Mouse (Mus musculus) CH12.LX (cell line): Measurements from ENCODE around the gene 9130213A22Rik. TPM values are rescaled to one million over a fixed set of nuclear protein-coding genes. Genes with fewer than 3 reads are reported as not detected.

Source experiments
- DNase-seq: peaks from one replicate; pipeline ENCODE4 v3.0.0-alpha.2; 2013; ENCODE audit errors: extremely low read depth
- H3K27ac ChIP-seq: 2 replicates; pipeline ENCODE4 v1.5.1; 2012; ENCODE audit warnings: low read depth, mild to moderate bottlenecking, control low read depth, moderate library complexity; ENCODE audit not compliant: insufficient read depth
- H3K27me3 ChIP-seq: replicated peaks from 2 replicates; pipeline ENCODE3; 2012; ENCODE audit warnings: inconsistent platforms
- H3K36me3 ChIP-seq, 2 experiments: replicated peaks in 1 of 2; 2 replicates each; pipeline versions ENCODE3 to v1.6.1; 2012; ENCODE audit warnings: inconsistent platforms in 1 of 2, low read length in 1 of 2, mild to moderate bottlenecking in 1 of 2, mixed read lengths in 1 of 2, moderate library complexity in 1 of 2; ENCODE audit not compliant: control insufficient read depth in 1 of 2, insufficient read depth in 1 of 2
- H3K4me1 ChIP-seq, 2 experiments: 2 replicates each; pipeline ENCODE4 v1.6.1; 2012; ENCODE audit warnings: inconsistent platforms in 1 of 2, moderate library complexity in 1 of 2; ENCODE audit not compliant: insufficient read depth in 2 of 2, control insufficient read depth in 1 of 2
- H3K4me2 ChIP-seq: 2 replicates; pipeline ENCODE4 v1.6.1; 2012; ENCODE audit warnings: low read depth, mild to moderate bottlenecking, control low read depth; ENCODE audit not compliant: poor library complexity, insufficient read depth, severe bottlenecking
- H3K4me3 ChIP-seq, 3 experiments: fragments of 150-350 bp in 1 of 3; sonication (generic) in 1 of 3; replicated peaks in 1 of 3; 2 replicates each; pipeline versions ENCODE3 to v1.5.1; 2011 to 2012; ENCODE audit warnings: low read depth in 2 of 3, low read length in 2 of 3, mild to moderate bottlenecking in 2 of 3, moderate library complexity in 2 of 3, control low read depth in 1 of 3, improper control_type of control experiment in 1 of 3, inconsistent platforms in 1 of 3, mixed read lengths in 1 of 3; ENCODE audit not compliant: poor library complexity in 1 of 3
- H3K79me2 ChIP-seq: replicated peaks from 2 replicates; pipeline ENCODE4 v1.6.1; 2012; ENCODE audit warnings: mild to moderate bottlenecking, moderate library complexity; ENCODE audit not compliant: control insufficient read depth, poor library complexity, insufficient read depth, severe bottlenecking; ENCODE audit errors: extremely low read depth
- H3K9ac ChIP-seq: 2 replicates; pipeline ENCODE4 v1.6.1; 2012; ENCODE audit warnings: low read depth, mild to moderate bottlenecking, control low read depth, moderate library complexity; ENCODE audit not compliant: insufficient read depth
- H3K9me3 ChIP-seq: replicated peaks from 2 replicates; pipeline ENCODE3; 2012; ENCODE audit warnings: low read length, inconsistent platforms, mixed read lengths
- BHLHE40 ChIP-seq: IDR thresholded peaks from 2 replicates; pipeline ENCODE4 v1.6.1; 2011; ENCODE audit warnings: mild to moderate bottlenecking, low read depth, low read length, improper control_type of control experiment
- CHD2 ChIP-seq: IDR thresholded peaks from 2 replicates; pipeline ENCODE4 v1.6.1; 2011; ENCODE audit warnings: low read length, improper control_type of control experiment
- EP300 ChIP-seq: IDR thresholded peaks from 2 replicates; pipeline ENCODE4 v1.6.1; 2011; ENCODE audit warnings: low read length, improper control_type of control experiment
- GABPA ChIP-seq: IDR thresholded peaks from 2 replicates; pipeline ENCODE4 v1.6.1; 2012; ENCODE audit warnings: low read depth, low read length, improper control_type of control experiment, inconsistent platforms; ENCODE audit not compliant: insufficient replicate concordance
- HCFC1 ChIP-seq: IDR thresholded peaks from 2 replicates; pipeline ENCODE4 v1.6.1; 2012; ENCODE audit warnings: low read depth, mild to moderate bottlenecking, inconsistent platforms, low read length, improper control_type of control experiment
- IRF4 ChIP-seq: IDR thresholded peaks from 2 replicates; pipeline ENCODE4 v1.6.1; 2014; ENCODE audit warnings: low read depth, mild to moderate bottlenecking, inconsistent platforms, low read length, improper control_type of control experiment
- JUN ChIP-seq: IDR thresholded peaks from 2 replicates; pipeline ENCODE4 v1.6.1; 2011; ENCODE audit warnings: low read depth, mild to moderate bottlenecking, low read length, improper control_type of control experiment, moderate library complexity; ENCODE audit not compliant: insufficient read depth
- JUND ChIP-seq: conservative IDR thresholded peaks from 2 replicates; pipeline ENCODE4 v1.6.1; 2011; ENCODE audit warnings: low read depth, low read length, improper control_type of control experiment
- KAT2A ChIP-seq: IDR thresholded peaks from 2 replicates; pipeline ENCODE4 v1.6.1; 2012; ENCODE audit warnings: low read length, improper control_type of control experiment, inconsistent platforms; ENCODE audit not compliant: insufficient replicate concordance
- MAX ChIP-seq: IDR thresholded peaks from 2 replicates; pipeline ENCODE4 v1.6.1; 2011; ENCODE audit warnings: low read length, improper control_type of control experiment
- MAZ ChIP-seq: IDR thresholded peaks from 2 replicates; pipeline ENCODE4 v1.6.1; 2012; ENCODE audit warnings: low read depth, mild to moderate bottlenecking, inconsistent platforms, low read length, improper control_type of control experiment, moderate library complexity
- MXI1 ChIP-seq: IDR thresholded peaks from 2 replicates; pipeline ENCODE4 v1.6.1; 2011; ENCODE audit warnings: mild to moderate bottlenecking, low read depth, low read length, improper control_type of control experiment
- MYC ChIP-seq: IDR thresholded peaks from 2 replicates; pipeline ENCODE4 v1.6.1; 2011; ENCODE audit warnings: low read depth, mild to moderate bottlenecking, improper control_type of control experiment, low read length
- NELFE ChIP-seq: IDR thresholded peaks from 2 replicates; pipeline ENCODE4 v1.6.1; 2011; ENCODE audit warnings: low read depth, low read length, improper control_type of control experiment
- NRF1 ChIP-seq: IDR thresholded peaks from 2 replicates; pipeline ENCODE4 v1.6.1; 2014; ENCODE audit warnings: low read depth, mild to moderate bottlenecking, inconsistent platforms, low read length, improper control_type of control experiment, moderate library complexity
- PAX5 ChIP-seq: IDR thresholded peaks from 2 replicates; pipeline ENCODE4 v1.6.1; 2012; ENCODE audit warnings: low read length, inconsistent platforms, mixed read lengths
- POLR2A ChIP-seq: IDR thresholded peaks from 2 replicates; pipeline ENCODE4 v1.6.1; 2011; ENCODE audit warnings: low read depth, mild to moderate bottlenecking, improper control_type of control experiment, low read length
- POLR2AphosphoS2 ChIP-seq: IDR thresholded peaks from 2 replicates; pipeline ENCODE4 v1.6.1; 2011; ENCODE audit warnings: low read depth, low read length, improper control_type of control experiment
- SIN3A ChIP-seq: IDR thresholded peaks from 2 replicates; pipeline ENCODE4 v1.6.1; 2012; ENCODE audit warnings: low read length, improper control_type of control experiment, inconsistent platforms
- SMC3 ChIP-seq: IDR thresholded peaks from 2 replicates; pipeline ENCODE4 v1.6.1; 2011; ENCODE audit warnings: low read depth, low read length, improper control_type of control experiment
- TBP ChIP-seq: conservative IDR thresholded peaks from 2 replicates; pipeline ENCODE4 v1.6.1; 2011; ENCODE audit warnings: low read depth, low read length, improper control_type of control experiment
- TCF12 ChIP-seq: IDR thresholded peaks from 2 replicates; pipeline ENCODE4 v1.6.1; 2014; ENCODE audit warnings: low read depth, mild to moderate bottlenecking, inconsistent platforms, low read length, improper control_type of control experiment
- USF2 ChIP-seq: conservative IDR thresholded peaks from 2 replicates; pipeline ENCODE4 v1.6.1; 2011; ENCODE audit warnings: low read depth, low read length, improper control_type of control experiment
- ZC3H11A ChIP-seq: IDR thresholded peaks from 2 replicates; pipeline ENCODE4 v1.6.1; 2012; ENCODE audit warnings: low read depth, mild to moderate bottlenecking, inconsistent platforms, low read length, improper control_type of control experiment
- ZKSCAN1 ChIP-seq: IDR thresholded peaks from 2 replicates; pipeline ENCODE4 v1.6.1; 2012; ENCODE audit warnings: low read depth, inconsistent platforms, low read length, improper control_type of control experiment, borderline replicate concordance
- ZNF384 ChIP-seq: IDR thresholded peaks from 2 replicates; pipeline ENCODE4 v1.6.1; 2012; ENCODE audit warnings: low read depth, low read length, improper control_type of control experiment, inconsistent platforms
- dilution Hi-C: fragments of 300-500 bp; cut with MboI; formaldehyde crosslinking; loops from 2 replicates; pipeline ENCODE4 v1.14.3; 2020; ENCODE audit warnings: low sequenced_read_pairs; ENCODE audit not compliant: extremely low pct_unique_long_range_greater_than_20kb, extremely low pct_ligation_motif_present
- in situ Hi-C: fragments of 300-500 bp; cut with MboI; formaldehyde crosslinking; loops from 3 replicates; pipeline ENCODE4 v1.14.3; 2019; ENCODE audit warnings: low sequenced_read_pairs, low pct_ligation_motif_present, low pct_unique_long_range_greater_than_20kb, mixed read lengths
- polyA plus RNA-seq: library from polyadenylated mRNA; unstranded; fragments of >175 nt; gene quantifications from 2 replicates; pipeline ENCODE4 v1.2.1, GENCODE M21; 2012; ENCODE audit warnings: low read depth; ENCODE audit not compliant: insufficient read length
- total RNA-seq, 2 experiments: library from RNA; depleted of rRNA; stranded (reverse); fragments of 300-350 nt in 1 of 2; fragments of >200 nt in 1 of 2; gene quantifications; 2 replicates each; pipeline ENCODE4 v1.2.3; 2012 to 2014

Gene 9130213A22Rik
- total and polyA plus RNA-seq, 3 experiments, result not detected

- Histone ChIP-seq H3K4me2 (no peak overlapping the region), H3K36me3 (no peaks in the 10 kb centered on the region), H3K9ac (no peak overlapping the region), H3K4me1 (peaks cover 24 to 59% of the 10 kb centered on the region in 2 experiments), H3K79me2 (no peaks in the 10 kb centered on the region)
- no peak for TF ChIP-seq USF2
- TF ChIP-seq EP300, result no peak
- no peak for TF ChIP-seq IRF4
- TF ChIP-seq ZKSCAN1, result no peak
- TF ChIP-seq HCFC1, result no peak
- TF ChIP-seq MYC, result no peak
- no peak for TF ChIP-seq SIN3A
- no peak for TF ChIP-seq MAX
- no peak for TF ChIP-seq SMC3
- TF ChIP-seq POLR2AphosphoS2, result no peak
- no peak for TF ChIP-seq TCF12
- no peak for TF ChIP-seq KAT2A
- TF ChIP-seq GABPA, result no peak
- TF ChIP-seq JUND, result no peak
- TF ChIP-seq MAZ, result no peak
- TF ChIP-seq, all 38 proteins: peak for 0
- in situ Hi-C loops, result loop anchor here (25.0 kb wide), 1 partner anchor 934 kb away; the partner anchor contains the start of genes Acadvl, Dlg4 and Dvl2
- no peak overlapping the region for H3K4me3 ChIP-seq
- no peak for DNase-seq
- no peak overlapping the region for H3K27ac ChIP-seq
- peaks cover 13% of the 10 kb centered on the region for H3K27me3 ChIP-seq
- H3K9me3 ChIP-seq, result no peaks in the 10 kb centered on the region
- dilution Hi-C loops, result no loop called here
Observed at GRCm38 (mm10) chr11:69078041-69078440, 44.3 kb downstream of the 9130213A22Rik start.

GRCm38 (mm10) chr11:69077316-69077715 lies 45.1 kb downstream of the 9130213A22Rik start:
- Histone ChIP-seq H3K36me3 (no peaks in the 10 kb centered on the region), H3K27me3 (peaks cover 7% of the 10 kb centered on the region), H3K9me3 (no peaks in the 10 kb centered on the region), H3K79me2 (no peaks in the 10 kb centered on the region), H3K4me3 (no peak overlapping the region), H3K27ac (no peak overlapping the region), H3K4me1 (peaks cover 25 to 63% of the 10 kb centered on the region in 2 experiments), H3K4me2 (no peak overlapping the region), H3K9ac (no peak overlapping the region)
- DNase-seq, result no peak
- TF ChIP-seq NELFE (no peak), MAZ (no peak), TBP (no peak), JUN (no peak), SMC3 (no peak), POLR2A (no peak), MXI1 (no peak), PAX5 (no peak), USF2 (no peak), CHD2 (no peak), BHLHE40 (no peak), NRF1 (no peak), ZC3H11A (no peak), ZNF384 (no peak), TCF12 (no peak)
- in situ Hi-C loops, result loop anchor here (25.0 kb wide), 1 partner anchor 935 kb away; the partner anchor contains the start of genes Acadvl, Dlg4 and Dvl2
- dilution Hi-C loops, result no loop called here
